Mouse (Mus musculus): ENCODE results near the gene Unc13a.

GRCm38 (mm10) chr8:71654600-71654999 is 17.0 kb downstream of the Unc13a start:
- TF ChIP-seq CTCF (IDR thresholded peaks at IDR 0.05; ENCODE audit: control insufficient read depth, insufficient read depth, insufficient read length), result no peak
- no peak for TF ChIP-seq MAX (IDR thresholded peaks at IDR 0.05)
- no peak for TF ChIP-seq MYOG (IDR thresholded peaks at IDR 0.05; ENCODE audit: control insufficient read depth, extremely low read depth, insufficient read length)
- no peak for TF ChIP-seq CEBPB (IDR thresholded peaks at IDR 0.05; ENCODE audit: low read depth)
- TF ChIP-seq MYOD1 (IDR thresholded peaks at IDR 0.05; ENCODE audit: control insufficient read depth, insufficient read length, low read depth), result no peak
- TF ChIP-seq USF1 (IDR thresholded peaks at IDR 0.05; ENCODE audit: low read depth), result no peak
- no peak for TF ChIP-seq FOSL1 (IDR thresholded peaks at IDR 0.05; ENCODE audit: insufficient read depth, low read length, poor library complexity, severe bottlenecking)
